Mouse (Mus musculus) inflammation-experienced regulatory T-cells, adult 6 months (primary cell): Measurements from ENCODE around the gene Sema3b. TPM values are rescaled to one million over a fixed set of nuclear protein-coding genes. Genes with fewer than 3 reads are reported as not detected.
"Not testable (repeated sequence)": the region's sequence is repeated elsewhere in the genome, so short reads cannot be mapped to it uniquely, and the experiment has no call there.

ENCODE experiments used
- ATAC-seq: one replicate; pipeline ENCODE4 v1.8.0; 2017
- polyA plus RNA-seq, 3 experiments: library from polyadenylated mRNA; unstranded; fragments of 100-300 nt; shearing (Covaris generic); gene quantifications; one replicate each; pipeline ENCODE4 v1.2.1; 2017

Sema3b gene
- polyA plus RNA-seq, 3 experiments from 2014 or later: not detected

GRCm38 (mm10) chr9:107567702-107568319 is 41.2 kb downstream of the Sema3b start, which contains the start of gene Hyal2:
Hyal2 (plus strand) TSS chr9:107567945.
- ATAC-seq: no peak

- ATAC-seq: no peak
These were observed 42.2 kb downstream of the Sema3b start for GRCm38 (mm10) chr9:107566855-107567254.

GRCm38 (mm10) chr9:107566041-107566709 is 42.9 kb downstream of the Sema3b start:
- no peak for ATAC-seq

GRCm38 (mm10) chr9:107565556-107565955 is 43.5 kb downstream of the Sema3b start:
- not testable (repeated sequence) for ATAC-seq

GRCm38 (mm10) chr9:107563029-107563581 is 45.9 kb downstream of the Sema3b start, which contains the start of gene Tusc2:
Tusc2 (plus strand) TSS chr9:107563255.
- ATAC-seq: peak; percentile 97

GRCm38 (mm10) chr9:107556346-107556745 is 52.7 kb downstream of the Sema3b start:
- ATAC-seq: no peak

GRCm38 (mm10) chr9:107555701-107556100 is 53.3 kb downstream of the Sema3b start:
- ATAC-seq: no peak

GRCm38 (mm10) chr9:107555031-107555457 is 54.0 kb downstream of the Sema3b start:
- no peak for ATAC-seq

- peak; percentile 74 for ATAC-seq
These were observed 54.7 kb downstream of the Sema3b start for GRCm38 (mm10) chr9:107554319-107554825.

GRCm38 (mm10) chr9:107553541-107554318 is 55.3 kb downstream of the Sema3b start:
- ATAC-seq: no peak

GRCm38 (mm10) chr9:107552690-107553393 is 56.2 kb downstream of the Sema3b start:
- ATAC-seq: no peak

GRCm38 (mm10) chr9:107551890-107552355 is 57.1 kb downstream of the Sema3b start:
- ATAC-seq: no peak

GRCm38 (mm10) chr9:107551117-107551889 is 57.7 kb downstream of the Sema3b start, which contains the start of gene Rassf1:
Rassf1 (plus strand) TSS chr9:107551555.
- peak; percentile 72 for ATAC-seq

GRCm38 (mm10) chr9:107550491-107551116 is 58.4 kb downstream of the Sema3b start:
- no peak for ATAC-seq

- ATAC-seq: no peak
These were observed 59.5 kb downstream of the Sema3b start for GRCm38 (mm10) chr9:107549297-107550074.

- no peak for ATAC-seq
These were observed 60.2 kb downstream of the Sema3b start for GRCm38 (mm10) chr9:107548820-107549219.

- no peak for ATAC-seq
These were observed 61.1 kb downstream of the Sema3b start for GRCm38 (mm10) chr9:107547957-107548356.
